ENCODE assay signal across 13 mouse cellular contexts in the genomic region with DNA sequence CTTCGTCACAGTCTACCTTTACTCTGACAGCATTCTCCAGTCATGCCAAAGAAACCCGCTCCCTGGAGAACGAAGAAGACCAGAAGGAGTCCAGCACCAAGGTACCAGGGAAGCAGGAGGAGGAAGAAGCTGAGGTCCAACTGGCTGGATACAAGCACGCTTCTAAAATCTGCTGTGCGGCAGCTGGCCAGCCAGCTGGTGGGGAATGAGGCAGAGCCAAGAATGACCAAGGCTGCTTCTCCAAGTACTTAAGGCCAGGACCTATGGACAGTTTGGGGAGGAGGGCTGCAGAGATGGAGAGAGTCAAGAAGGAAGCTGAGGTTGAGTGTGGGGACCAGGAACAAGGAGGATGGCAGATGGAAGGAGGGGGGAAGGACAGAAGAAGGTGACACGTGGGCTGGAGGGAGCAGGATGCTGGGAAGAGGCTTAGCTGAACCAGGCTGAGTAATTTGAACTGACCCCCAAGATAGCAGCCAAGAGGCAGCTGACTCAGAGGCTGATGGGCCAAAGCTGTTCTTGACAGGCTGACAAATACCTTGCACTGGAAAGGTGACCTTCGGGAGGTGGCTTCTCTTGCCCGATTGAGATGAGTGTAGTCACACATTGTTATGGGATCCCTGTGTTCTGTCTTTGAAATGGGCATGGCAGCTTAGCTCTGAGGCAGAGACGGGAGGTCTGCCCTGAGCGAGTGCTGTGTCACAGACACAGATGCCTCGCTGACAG. TPM values are rescaled to one million over a fixed set of nuclear protein-coding genes. Genes with fewer than 3 reads are reported as not detected.
DNase-seq lines count a peak whose midpoint lies in the region; ATAC-seq and TF ChIP-seq lines count a peak whose summit lies in the region.
"Had no signal": no experiment of that assay in that cellular context is flagged by ENCODE, and none has a peak within 500 bp of the region (broad histone marks: within the 10 kb centered on the region; RNA-seq: fewer than 3 reads in every experiment).

No protein-coding gene starts in this region.

- intact Hi-C loops in heart, postnatal 14 days (cut with DNase I): no loop called here

- no peak overlapping the region for H3K4me2 ChIP-seq in forebrain, embryonic 11.5 days (ENCODE audit: low read depth, low read length, severe bottlenecking)
- H3K4me2 ChIP-seq in hindbrain, embryonic 11.5 days (replicated peaks; ENCODE audit: low read depth, low read length): no peak overlapping the region
- H3K4me2 ChIP-seq: embryonic facial prominence, embryonic 12.5 days had no signal

- CTCF ChIA-PET in Patski (lab: Charles Lee): interaction anchor here (1.2 to 1.5 kb wide), 2 partner anchors 9 to 35 kb away, joined by 3 to 4 read pairs; no protein-coding TSS in a partner anchor

- H3K36me3 ChIP-seq in forebrain, embryonic 11.5 days (ENCODE audit: control insufficient read depth, insufficient read depth, low read length): no peaks in the 10 kb centered on the region
- no peaks in the 10 kb centered on the region for H3K36me3 ChIP-seq in hindbrain, embryonic 11.5 days (ENCODE audit: control insufficient read depth, insufficient read depth, low read length)
- H3K36me3 ChIP-seq: embryonic facial prominence, embryonic 12.5 days had no signal

- no peaks in the 10 kb centered on the region for H3K9me3 ChIP-seq in forebrain, embryonic 11.5 days (ENCODE audit: control insufficient read depth, low read length)
- H3K9me3 ChIP-seq in hindbrain, embryonic 11.5 days (ENCODE audit: control insufficient read depth, low read length): no peaks in the 10 kb centered on the region
- H3K9me3 ChIP-seq: embryonic facial prominence, embryonic 12.5 days had no signal

- no peak overlapping the region for H3K9ac ChIP-seq in forebrain, embryonic 11.5 days (ENCODE audit: low read length)
- no peak overlapping the region for H3K9ac ChIP-seq in hindbrain, embryonic 11.5 days (ENCODE audit: low read depth, low read length)
- H3K9ac ChIP-seq: embryonic facial prominence, embryonic 12.5 days; liver, postnatal 0 days had no signal

- 83% methylated on average over 11 of the region's 11 CpGs for WGBS in forebrain, embryonic 11.5 days
- WGBS in hindbrain, embryonic 11.5 days: 79% methylated on average over 11 of the region's 11 CpGs

- DNase-seq in cerebellum, postnatal 14 days: peak; percentile 54 to 64
- DNase-seq in cerebellum, postnatal 36 days: no peak
- DNase-seq in Patski (ENCODE audit: low read depth, low spot score): peak; percentile 22
- DNase-seq in heart, adult 11 months: peak; percentile 98
- peak; percentile 47 to 63 for DNase-seq in heart, postnatal 14 days
- no peak for DNase-seq in forebrain, embryonic 11.5 days (ENCODE audit: low spot score)
- no peak for DNase-seq in embryo, embryonic 9.5 days (ENCODE audit: extremely low spot score)
- no peak for DNase-seq in hindbrain, embryonic 11.5 days (ENCODE audit: low spot score)
- DNase-seq: liver, postnatal 0 days had no signal

- in situ Hi-C loops in Patski (cut with MboI; ENCODE audit: low pct_unique_long_range_greater_than_20kb): no loop called here

- POLR2A ChIA-PET in Patski (lab: Charles Lee): no interaction called here

- no peak for TF ChIP-seq CTCF in Patski (IDR thresholded peaks at IDR 0.05)

- no peaks in the 10 kb centered on the region; the same call in 1 of the 2 replicates for H3K4me1 ChIP-seq in forebrain, embryonic 11.5 days (replicated peaks; ENCODE audit: control insufficient read depth, insufficient read depth, low read length)
- no peaks in the 10 kb centered on the region for H3K4me1 ChIP-seq in hindbrain, embryonic 11.5 days (replicated peaks; ENCODE audit: control insufficient read depth, insufficient read depth, low read length)

- no peaks in the 10 kb centered on the region for H3K27me3 ChIP-seq in Patski
- no peaks in the 10 kb centered on the region for H3K27me3 ChIP-seq in forebrain, embryonic 11.5 days (ENCODE audit: control insufficient read depth, insufficient read depth, low read length)
- H3K27me3 ChIP-seq in hindbrain, embryonic 11.5 days (ENCODE audit: control insufficient read depth, insufficient read depth, low read length): no peaks in the 10 kb centered on the region
- H3K27me3 ChIP-seq: embryonic facial prominence, embryonic 12.5 days had no signal

- no peak overlapping the region for H3K27ac ChIP-seq in forebrain, embryonic 11.5 days (ENCODE audit: low read depth, low read length)
- H3K27ac ChIP-seq in hindbrain, embryonic 11.5 days (ENCODE audit: low read depth, low read length): no peak overlapping the region
- H3K27ac ChIP-seq: embryonic facial prominence, embryonic 12.5 days had no signal

- no peak overlapping the region for H3K4me3 ChIP-seq in forebrain, embryonic 11.5 days (ENCODE audit: low read depth, low read length)
- no peak overlapping the region for H3K4me3 ChIP-seq in hindbrain, embryonic 11.5 days (ENCODE audit: low read depth, low read length)
- H3K4me3 ChIP-seq: embryonic facial prominence, embryonic 12.5 days had no signal

- ATAC-seq in Patski: no peak
- ATAC-seq in forebrain, embryonic 11.5 days (replicated peaks; ENCODE audit: low FRiP score): no peak
- ATAC-seq in hindbrain, embryonic 11.5 days (ENCODE audit: low FRiP score): no peak
- ATAC-seq: forebrain, embryonic 16.5 days; liver, postnatal 0 days had no signal

RNA-seq across cellular contexts. Expression of a gene that starts 25.0 kb away (rescaled TPM):
- polyA plus RNA-seq in Patski (2021): 1.8 TPM
- total RNA-seq in heart, postnatal 14 days (2021): 1 to 10 TPM; 2.0 to 2.3 TPM
- 0.05 and 0.13 TPM in 2 replicates for polyA plus RNA-seq in forebrain, embryonic 11.5 days (2014; fragmentation: Nextera tagmentation; extraction: Ambion mirVana)
- not detected in 2 replicates for polyA plus RNA-seq in hindbrain, embryonic 11.5 days (2014; fragmentation: Nextera tagmentation; extraction: Ambion mirVana)
- total RNA-seq: monocyte, adult 5-6 weeks had no signal
- polyA plus RNA-seq: embryonic facial prominence, embryonic 12.5 days; liver, postnatal 0 days had no signal

RNA-seq across cellular contexts. Expression of a gene that starts 54.6 kb away (rescaled TPM):
- not detected for polyA plus RNA-seq in Patski (2021)
- under 1 TPM; 0.26 to 0.41 TPM for total RNA-seq in heart, postnatal 14 days (2021)
- polyA plus RNA-seq in forebrain, embryonic 11.5 days (2014; fragmentation: Nextera tagmentation; extraction: Ambion mirVana): not detected in 2 replicates
- not detected in 2 replicates for polyA plus RNA-seq in hindbrain, embryonic 11.5 days (2014; fragmentation: Nextera tagmentation; extraction: Ambion mirVana)
- total RNA-seq: monocyte, adult 5-6 weeks had no signal
- polyA plus RNA-seq: embryonic facial prominence, embryonic 12.5 days; forebrain, embryonic 16.5 days; large intestine, adult 2 months; liver, postnatal 0 days had no signal

Comparison
In these comparisons a context has a peak if more than half of its experiments do, and no peak if none do; other contexts are left out.
1. DNase-seq: peak in cerebellum, postnatal 14 days (2 of 2), Patski (single experiment), heart, adult 11 months (single experiment) and heart, postnatal 14 days (2 of 2); none in cerebellum, postnatal 36 days (0 of 2), forebrain, embryonic 11.5 days (single experiment), embryo, embryonic 9.5 days (single experiment) and hindbrain, embryonic 11.5 days (single experiment).